Comparison of ENCODE assay signal across 9 mouse cellular contexts in the genomic region with DNA sequence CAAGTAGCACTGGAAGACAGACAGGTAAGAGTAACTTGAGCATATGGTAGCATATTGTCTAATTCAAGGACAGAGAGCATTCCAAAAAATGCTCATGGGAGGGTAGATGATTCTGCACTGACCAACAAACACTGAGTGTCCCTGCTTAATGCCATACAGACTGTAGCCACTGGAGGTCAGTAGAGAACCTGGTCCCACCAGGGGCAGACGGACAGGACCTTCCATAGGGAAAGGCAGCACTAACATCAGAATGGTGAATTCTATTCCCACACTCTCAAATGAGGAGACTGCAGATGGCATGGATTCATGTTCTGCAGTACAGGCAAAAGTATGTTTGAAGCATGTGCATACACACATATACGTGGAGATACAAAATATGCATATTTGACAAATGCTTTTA. TPM values are rescaled to one million over a fixed set of nuclear protein-coding genes. Genes with fewer than 3 reads are reported as not detected.
DNase-seq lines count a peak whose midpoint lies in the region; ATAC-seq and TF ChIP-seq lines count a peak whose summit lies in the region.
"Had no signal": no experiment of that assay in that cellular context is flagged by ENCODE, and none has a peak within 500 bp of the region (broad histone marks: within the 10 kb centered on the region; RNA-seq: fewer than 3 reads in every experiment).

No protein-coding gene starts in this region.

- no peak for TF ChIP-seq POLR2A in bone marrow macrophage, adult 2 months (IDR thresholded peaks at IDR 0.05; ENCODE audit: borderline replicate concordance, low read depth, low read length)

- peak; percentile 75 for TF ChIP-seq CTCF in G1E (IDR thresholded peaks at IDR 0.05; ENCODE audit: low read depth, low read length)
- peak; percentile 61 for TF ChIP-seq CTCF in bone marrow macrophage, adult 2 months (IDR thresholded peaks at IDR 0.05; ENCODE audit: low read depth, low read length)

- no peaks in the 10 kb centered on the region for H3K27me3 ChIP-seq in G1E (ENCODE audit: insufficient read depth, low read length)
- H3K27me3 ChIP-seq: hindbrain, embryonic 15.5 days had no signal

- H3K9me3 ChIP-seq in G1E (replicated peaks): no peaks in the 10 kb centered on the region
- H3K9me3 ChIP-seq: hindbrain, embryonic 15.5 days had no signal

- peak; percentile 57; the same call in 1 of the 2 replicates for ATAC-seq in G1E (ENCODE audit: extremely low read depth, insufficient number of reproducible peaks, low FRiP score, poor library complexity, severe bottlenecking)
- peak; percentile 72; the same call in 1 of the 2 replicates for ATAC-seq in erythroblast, adult 5-6 weeks (replicated peaks; ENCODE audit: low FRiP score, poor library complexity, severe bottlenecking)
- ATAC-seq in hematopoietic stem cell, adult 5-6 weeks (replicated peaks in 1 of 2; ENCODE audit: insufficient read depth in 1 of 2, low FRiP score in 2 of 2, low TSS enrichment in 1 of 2, low read depth in 1 of 2, poor library complexity in 2 of 2, severe bottlenecking in 2 of 2): peak; percentile 65 to 69; a peak in 3 of 4 replicates

- peak overlapping the region; percentile 25; the same call in 1 of the 2 replicates for H3K27ac ChIP-seq in bone marrow macrophage, adult 2 months (ENCODE audit: insufficient read depth, low read depth, low read length)
- H3K27ac ChIP-seq: hindbrain, embryonic 15.5 days had no signal

- H3K36me3 ChIP-seq in G1E (replicated peaks): peaks cover 26% of the 10 kb centered on the region
- H3K36me3 ChIP-seq: hindbrain, embryonic 15.5 days had no signal

- peaks cover 4% of the 10 kb centered on the region for H3K4me1 ChIP-seq in G1E (ENCODE audit: insufficient read depth, low read depth, low read length)
- peaks cover 9% of the 10 kb centered on the region for H3K4me1 ChIP-seq in bone marrow macrophage, adult 2 months (ENCODE audit: control insufficient read depth, insufficient read depth, low read length)
- H3K4me1 ChIP-seq: hindbrain, embryonic 15.5 days had no signal

- no peak overlapping the region for H3K4me3 ChIP-seq in G1E (ENCODE audit: low read depth, low read length)
- no peak overlapping the region for H3K4me3 ChIP-seq in bone marrow macrophage, adult 2 months (ENCODE audit: insufficient read depth, low read length)
- H3K4me3 ChIP-seq: hindbrain, embryonic 15.5 days had no signal

- DNase-seq in G1E (ENCODE audit: low spot score): peak; percentile 2
- DNase-seq in layer of hippocampus, adult 9-11 months: peak; percentile 28
- DNase-seq in lung, postnatal 14 days: peak; percentile 84
- DNase-seq in retina, postnatal 7 days (ENCODE audit: low read depth, low spot score): peak; percentile 56
- peak; percentile 49 for DNase-seq in yolk sac, embryonic 10.5 days (ENCODE audit: low spot score)

RNA-seq across cellular contexts. Expression of a gene that starts 54.2 kb away (rescaled TPM):
- total RNA-seq in G1E (2014; fragmentation: Nextera tagmentation) (60.3 and 64.1 TPM in 2 replicates), G1E (2017) (40.1 and 47.6 TPM in 2 replicates)
- polyA plus RNA-seq in G1E (2012): 5.8 and 8.0 TPM in 2 replicates
- 83.9 and 91.6 TPM in 2 replicates for polyA plus RNA-seq in bone marrow macrophage, adult 2 months (2012; ENCODE audit: insufficient read depth, insufficient read length, missing spikeins)
- total RNA-seq in erythroblast, adult 5-6 weeks (2015; ENCODE audit: low replicate concordance): 17.7 and 29.5 TPM in 2 replicates
- 19.8 and 28.2 TPM in 2 replicates for total RNA-seq in erythroblast, adult 5-6 weeks (2017; ENCODE audit: low replicate concordance)
- 65.3 and 69.9 TPM in 2 replicates for total RNA-seq in hematopoietic stem cell, adult 5-6 weeks (2017)

RNA-seq across cellular contexts. Expression of a gene that starts 54.4 kb away (rescaled TPM):
- 22.8 and 25.8 TPM in 2 replicates for total RNA-seq in G1E (2014; fragmentation: Nextera tagmentation)
- 8.2 and 10.2 TPM in 2 replicates for total RNA-seq in G1E (2017)
- polyA plus RNA-seq in G1E (2012): 7.4 and 7.5 TPM in 2 replicates
- polyA plus RNA-seq in bone marrow macrophage, adult 2 months (2012; ENCODE audit: insufficient read depth, insufficient read length, missing spikeins): 8.3 and 8.5 TPM in 2 replicates
- total RNA-seq in erythroblast, adult 5-6 weeks (2015; ENCODE audit: low replicate concordance): 0.38 and 0.84 TPM in 2 replicates
- total RNA-seq in erythroblast, adult 5-6 weeks (2017; ENCODE audit: low replicate concordance): 1.4 and 2.0 TPM in 2 replicates
- total RNA-seq in hematopoietic stem cell, adult 5-6 weeks (2017): 11.6 and 11.8 TPM in 2 replicates

Comparison
In these comparisons a context has a peak if more than half of its experiments do, and no peak if none do; other contexts are left out.
1. DNase-seq: peak in every context shown above with its lines; median percentile 84 in lung, postnatal 14 days; 56 in retina, postnatal 7 days; 49 in yolk sac, embryonic 10.5 days; 28 in layer of hippocampus, adult 9-11 months; 2 in G1E.